Mouse (Mus musculus) lung, adult 2 months (tissue): ENCODE measurements around the gene Gimap3. TPM values are rescaled to one million over a fixed set of nuclear protein-coding genes. Genes with fewer than 3 reads are reported as not detected.
A peak's percentile ranks its signal among the peaks of the same experiment; 100 is the strongest.

Experiments
- DNase-seq: peaks from one replicate; pipeline ENCODE4 v3.0.0; 2022
- H3K4me1 ChIP-seq: fragments of 200-500 bp; 2 replicates; pipeline ENCODE4 v1.6.1; 2011; ENCODE audit warnings: low read length; ENCODE audit not compliant: control insufficient read depth, insufficient read depth
- H3K4me3 ChIP-seq: fragments of 200-500 bp; replicated peaks from 2 replicates; pipeline ENCODE3; 2011; ENCODE audit warnings: low read depth, mild to moderate bottlenecking, control low read depth, low read length; ENCODE audit errors: extremely low read depth
- CTCF ChIP-seq: fragments of 200-500 bp; IDR thresholded peaks from 2 replicates; pipeline ENCODE4 v1.5.1; 2011; ENCODE audit warnings: mild to moderate bottlenecking, low read length, control low read depth; ENCODE audit not compliant: insufficient read depth
- POLR2A ChIP-seq: fragments of 200-500 bp; IDR thresholded peaks from 2 replicates; pipeline ENCODE4 v1.6.1; 2011; ENCODE audit warnings: low read depth, mild to moderate bottlenecking, control low read depth, low read length, borderline replicate concordance; ENCODE audit errors: extremely low read depth
- WGBS: fragments of 180-500 bp; shearing (Covaris S2); methylation state at CpG from one replicate; pipeline ENCODE4 v1.1.7; 2018; 5-methylcytosine and 5-hydroxymethylcytosine counted together
- polyA plus RNA-seq: library from polyadenylated mRNA; depleted of rRNA; stranded (reverse); fragments of >200 nt; gene quantifications from 2 replicates; pipeline ENCODE4 v1.2.3, GENCODE M21; 2012

The Gimap3 gene
- polyA plus RNA-seq, 1 experiment: 15.4 TPM

DNA sequence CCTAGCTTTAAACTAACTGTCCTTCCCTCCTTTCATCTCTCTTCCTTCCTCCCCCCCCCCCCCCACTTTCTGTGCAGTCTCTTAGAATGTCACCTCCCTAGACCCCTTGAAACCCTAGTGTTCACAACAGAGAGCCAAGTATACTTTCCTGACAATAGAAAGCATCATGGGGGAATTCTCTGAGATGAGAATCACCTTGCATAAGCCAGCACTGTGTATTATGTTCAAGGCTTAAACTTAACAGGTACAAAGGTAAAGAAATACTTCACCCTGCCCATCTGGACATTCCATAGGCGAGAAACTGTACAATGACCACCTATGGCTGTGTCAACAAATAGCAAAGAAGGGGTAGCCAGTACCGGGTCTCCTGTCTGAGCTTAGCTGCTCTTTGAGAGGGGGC is 25.2 kb downstream of the Gimap3 start:
- Histone ChIP-seq H3K4me1 (peaks cover 11% of the 10 kb centered on the region), H3K4me3 (no peak overlapping the region)
- DNase-seq: no peak
- 23% methylated on average over 2 of the region's 2 CpGs for WGBS
- TF ChIP-seq CTCF: no peak
- no peak for TF ChIP-seq POLR2A

GRCm38 (mm10) chr6:48742422-48743351 is 28.0 kb downstream of the Gimap3 start:
- Histone ChIP-seq H3K4me1 (peaks cover 9% of the 10 kb centered on the region), H3K4me3 (no peak overlapping the region)
- no peak for DNase-seq
- no peak for TF ChIP-seq CTCF
- TF ChIP-seq POLR2A: no peak
- 18% methylated on average over 52 of the region's 52 CpGs for WGBS

DNA sequence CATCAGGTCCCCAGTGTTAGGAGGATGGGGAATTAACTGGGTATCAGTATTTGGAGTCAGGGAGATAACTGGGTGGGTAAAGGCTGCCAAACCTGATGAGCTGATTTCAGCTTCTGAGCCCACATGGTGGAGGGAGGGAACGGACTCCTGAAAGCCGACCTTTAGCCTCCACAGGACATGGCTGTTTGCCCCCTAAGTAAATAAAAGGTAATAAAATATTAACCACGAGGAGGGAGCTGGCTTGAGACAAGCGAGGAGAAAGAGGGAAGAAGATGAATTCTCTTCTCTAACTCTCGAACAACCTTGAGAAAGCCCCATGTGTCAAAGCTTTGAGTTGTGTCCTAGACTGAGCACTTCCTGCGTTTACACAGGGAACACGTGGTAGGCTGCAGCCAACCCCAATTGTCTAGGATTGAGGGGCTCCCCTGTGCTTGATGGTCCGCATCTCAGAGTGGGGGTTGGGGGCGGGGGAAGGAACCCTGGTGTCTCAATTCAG is 28.9 kb downstream of the Gimap3 start:
- H3K4me3 ChIP-seq: no peak overlapping the region
- DNase-seq: no peak
- peaks cover 9% of the 10 kb centered on the region for H3K4me1 ChIP-seq
- 22% methylated on average over 9 of the region's 9 CpGs for WGBS
- TF ChIP-seq CTCF (no peak), POLR2A (no peak)

GRCm38 (mm10) chr6:48741273-48741672 is 29.4 kb downstream of the Gimap3 start:
- Histone ChIP-seq H3K4me3 (no peak overlapping the region), H3K4me1 (peaks cover 9% of the 10 kb centered on the region)
- 10% methylated on average over 3 of the region's 3 CpGs for WGBS
- TF ChIP-seq CTCF (no peak), POLR2A (no peak)
- DNase-seq: no peak

DNA sequence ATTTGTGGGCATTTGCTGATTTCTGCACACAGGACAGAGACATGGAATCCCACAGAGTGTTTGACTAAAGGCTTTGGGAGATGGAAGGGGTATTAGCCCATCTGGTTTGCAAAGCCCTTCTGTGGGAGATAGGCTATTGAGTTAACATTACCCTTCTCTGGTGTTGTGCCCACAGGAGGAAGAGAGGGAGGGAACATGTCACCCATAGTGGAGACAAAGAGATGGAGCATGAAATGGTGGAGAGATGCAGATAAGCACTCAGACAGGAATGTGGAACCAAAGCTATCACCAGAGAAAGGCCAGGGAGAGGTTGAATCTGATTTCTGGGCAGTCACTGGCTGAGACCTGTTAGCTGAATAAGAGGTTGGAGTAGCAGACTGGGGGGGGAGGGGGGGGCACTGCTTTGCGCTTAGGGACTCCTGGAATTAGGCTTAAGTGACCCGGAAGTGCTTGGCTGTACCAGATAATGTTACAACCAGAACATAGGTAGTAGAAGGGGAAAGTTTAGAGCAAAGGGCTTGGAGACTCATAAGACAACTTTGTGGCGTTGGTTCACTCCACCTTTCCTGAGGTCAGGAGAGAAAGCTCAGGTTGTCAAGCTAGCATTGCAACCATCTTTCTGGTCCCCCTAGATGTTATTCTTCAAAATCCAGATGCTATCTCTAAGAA is 30.0 kb downstream of the Gimap3 start:
- Histone ChIP-seq H3K4me1 (peaks cover 9% of the 10 kb centered on the region), H3K4me3 (peak overlapping the region; percentile 58)
- WGBS: 42% methylated on average over 3 of the region's 3 CpGs
- no peak for DNase-seq
- no peak for TF ChIP-seq CTCF

GRCm38 (mm10) chr6:48739780-48740055 is 30.9 kb downstream of the Gimap3 start:
- WGBS: 39% methylated on average over 3 of the region's 3 CpGs
- no peak for DNase-seq
- H3K4me1 ChIP-seq: peaks cover 6% of the 10 kb centered on the region
- H3K4me3 ChIP-seq: peak overlapping the region; percentile 44
- TF ChIP-seq POLR2A (no peak), CTCF (no peak)

DNA sequence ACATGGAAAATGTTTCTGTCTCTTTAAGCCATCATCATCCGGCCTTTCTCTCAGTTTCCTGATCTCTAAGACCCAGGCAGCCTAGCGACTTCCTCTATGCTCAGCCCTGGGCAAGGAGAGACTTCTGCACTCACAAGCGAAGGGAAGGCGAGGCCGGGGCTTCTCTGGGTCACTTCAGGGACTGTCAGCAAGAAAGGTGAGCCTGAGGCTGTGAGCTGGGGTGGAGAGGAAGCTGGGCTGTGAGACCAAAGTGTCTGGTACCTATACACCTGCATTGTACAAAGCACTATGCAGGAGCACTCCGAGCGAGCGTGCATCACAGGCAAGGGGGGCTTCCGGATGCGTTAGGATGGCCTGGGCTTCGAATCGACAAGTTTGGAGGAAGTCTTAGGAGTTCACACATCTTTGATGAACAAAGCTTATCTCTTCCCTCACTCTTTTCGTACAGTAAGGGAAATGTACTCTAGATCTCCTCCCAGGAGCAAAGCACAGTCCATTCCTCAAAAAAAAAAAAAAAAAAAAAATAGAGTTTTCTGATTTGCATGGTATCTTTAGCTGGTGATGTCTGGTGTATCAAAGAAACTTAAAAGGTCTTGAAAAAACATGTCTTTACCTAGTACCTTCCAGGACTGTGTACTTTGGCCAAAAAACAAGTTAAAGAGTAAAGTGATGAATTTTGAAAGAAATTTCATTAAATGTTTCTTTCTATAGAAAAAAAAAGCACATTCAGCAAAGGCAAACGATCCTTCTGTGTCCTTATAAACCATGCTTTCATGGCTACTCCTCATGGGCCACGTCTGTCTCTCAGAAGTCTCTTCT is 31.5 kb downstream of the Gimap3 start, which contains the start of gene Gimap1:
TSS of gene Gimap1 (plus strand) at position 94 of the 819 bp plus-strand sequence.
- DNase-seq: no peak
- WGBS: 35% methylated on average over 15 of the region's 15 CpGs
- Histone ChIP-seq H3K4me1 (peaks cover 6% of the 10 kb centered on the region), H3K4me3 (peak within 1 kb of the TSS; percentile 97)
- TF ChIP-seq POLR2A (peak; percentile 92; the same call in 1 of the 2 replicates), CTCF (no peak)

DNA sequence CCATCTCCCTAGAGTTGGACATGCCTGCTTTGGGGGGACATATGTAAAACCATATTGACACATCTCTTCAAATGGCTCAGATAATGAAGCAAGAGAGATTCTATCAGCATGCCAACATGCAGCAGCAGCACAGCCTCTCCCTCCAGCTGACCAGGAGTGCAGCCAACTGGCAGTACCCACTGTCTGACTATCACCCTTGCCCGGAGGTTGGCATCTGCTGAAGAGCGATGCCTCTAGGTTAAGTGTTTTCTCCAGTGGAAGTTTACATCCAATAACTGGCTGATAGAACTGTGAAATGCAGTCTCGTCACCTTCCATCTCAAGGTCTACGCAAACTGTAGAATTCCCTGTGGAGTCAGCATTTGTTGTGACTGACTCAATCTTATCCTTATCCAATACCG is 33.0 kb downstream of the Gimap3 start:
- Histone ChIP-seq H3K4me1 (peaks cover 1% of the 10 kb centered on the region), H3K4me3 (no peak overlapping the region)
- WGBS: 78% methylated on average over 5 of the region's 5 CpGs
- TF ChIP-seq POLR2A: no peak
- TF ChIP-seq CTCF: no peak
- no peak for DNase-seq

- DNase-seq: no peak
- no peak overlapping the region for H3K4me3 ChIP-seq
- WGBS: 65% methylated on average over 2 of the region's 2 CpGs
- TF ChIP-seq CTCF (no peak), POLR2A (no peak)
- H3K4me1 ChIP-seq: no peaks in the 10 kb centered on the region
Observed at GRCm38 (mm10) chr6:48737053-48737452, 33.6 kb downstream of the Gimap3 start.
